ENCODE assay signal across 8 mouse cellular contexts in the genomic region with DNA sequence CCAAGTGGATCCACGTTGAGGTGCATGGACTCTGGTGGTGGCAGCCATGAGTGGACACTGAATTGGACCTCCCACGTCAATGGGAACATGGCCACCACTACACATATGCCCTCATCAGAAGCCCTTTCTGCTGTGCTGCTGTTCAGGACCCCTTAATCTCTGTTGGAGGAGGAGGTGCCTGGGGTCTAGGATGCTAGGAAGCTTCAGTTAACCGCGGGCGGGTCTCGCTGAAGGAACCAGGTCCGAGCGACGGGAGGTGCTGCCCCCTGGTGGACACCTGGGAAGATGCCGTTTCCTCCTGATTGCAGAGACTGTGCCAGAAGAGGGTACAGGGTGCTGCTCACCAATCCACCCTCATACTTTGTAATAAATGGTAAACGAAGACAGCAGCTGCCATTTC. TPM values are rescaled to one million over a fixed set of nuclear protein-coding genes. Genes with fewer than 3 reads are reported as not detected.
A peak's percentile ranks its signal among the peaks of the same experiment; 100 is the strongest.
DNase-seq lines count a peak whose midpoint lies in the region; ATAC-seq and TF ChIP-seq lines count a peak whose summit lies in the region.

No protein-coding gene starts in this region.

- peaks cover 2% of the 10 kb centered on the region for H3K4me1 ChIP-seq in heart, adult 2 months (ENCODE audit: control insufficient read depth, insufficient read depth, low read length)
- peaks cover 9% of the 10 kb centered on the region for H3K4me1 ChIP-seq in bone marrow, adult 2 months (ENCODE audit: control insufficient read depth, insufficient read depth, low read length)
- no peaks in the 10 kb centered on the region for H3K4me1 ChIP-seq in hindbrain, embryonic 14.5 days (replicated peaks; ENCODE audit: control insufficient read depth, insufficient read depth, low read length)
- H3K4me1 ChIP-seq in limb, embryonic 12.5 days (replicated peaks), result peaks cover 16% of the 10 kb centered on the region
- H3K4me1 ChIP-seq in midbrain, embryonic 14.5 days (ENCODE audit: control insufficient read depth, insufficient read depth, low read length), result no peaks in the 10 kb centered on the region

- no peaks in the 10 kb centered on the region for H3K36me3 ChIP-seq in heart, adult 2 months (ENCODE audit: control insufficient read depth, insufficient read depth, low read length)
- no peaks in the 10 kb centered on the region for H3K36me3 ChIP-seq in hindbrain, embryonic 14.5 days (replicated peaks; ENCODE audit: control insufficient read depth, insufficient read depth)
- H3K36me3 ChIP-seq in limb, embryonic 12.5 days, result no peaks in the 10 kb centered on the region
- no peaks in the 10 kb centered on the region for H3K36me3 ChIP-seq in midbrain, embryonic 14.5 days (ENCODE audit: control insufficient read depth, insufficient read depth, low read length)

- H3K9ac ChIP-seq in heart, adult 2 months (ENCODE audit: low read depth, low read length), result no peak overlapping the region
- H3K9ac ChIP-seq in hindbrain, embryonic 14.5 days, result no peak overlapping the region
- no peak overlapping the region for H3K9ac ChIP-seq in limb, embryonic 12.5 days (replicated peaks)
- H3K9ac ChIP-seq in midbrain, embryonic 14.5 days (replicated peaks; ENCODE audit: low read length), result no peak overlapping the region

- no peak overlapping the region for H3K4me3 ChIP-seq in heart, adult 2 months
- no peak overlapping the region for H3K4me3 ChIP-seq in bone marrow, adult 2 months (replicated peaks; ENCODE audit: control insufficient read depth, low read depth, low read length)
- no peak overlapping the region for H3K4me3 ChIP-seq in hindbrain, embryonic 14.5 days (replicated peaks; ENCODE audit: low read length)
- no peak overlapping the region for H3K4me3 ChIP-seq in limb, embryonic 12.5 days (replicated peaks)
- no peak overlapping the region for H3K4me3 ChIP-seq in midbrain, embryonic 14.5 days (replicated peaks; ENCODE audit: low read depth, low read length)

- H3K9me3 ChIP-seq in hindbrain, embryonic 14.5 days (ENCODE audit: control insufficient read depth, low read length), result no peaks in the 10 kb centered on the region
- H3K9me3 ChIP-seq in limb, embryonic 12.5 days, result no peaks in the 10 kb centered on the region
- no peaks in the 10 kb centered on the region for H3K9me3 ChIP-seq in midbrain, embryonic 14.5 days (ENCODE audit: control insufficient read depth, low read length)

- 0 out of 2 replicates have a peak, but pooled peaks have one; percentile 18 for TF ChIP-seq EP300 in heart, adult 2 months (IDR thresholded peaks at IDR 0.05; ENCODE audit: insufficient read depth, low read depth, low read length)

- H3K27me3 ChIP-seq in heart, adult 2 months (ENCODE audit: control insufficient read depth, insufficient read depth, low read length), result no peaks in the 10 kb centered on the region
- no peaks in the 10 kb centered on the region for H3K27me3 ChIP-seq in hindbrain, embryonic 14.5 days (ENCODE audit: control insufficient read depth, insufficient read depth, low read length)
- H3K27me3 ChIP-seq in limb, embryonic 12.5 days, result no peaks in the 10 kb centered on the region
- no peaks in the 10 kb centered on the region for H3K27me3 ChIP-seq in midbrain, embryonic 14.5 days (ENCODE audit: control insufficient read depth, insufficient read depth, low read length)

- no peak for TF ChIP-seq POLR2A in heart, adult 2 months (IDR thresholded peaks at IDR 0.05; ENCODE audit: insufficient read depth, low read depth, low read length)
- TF ChIP-seq POLR2A in bone marrow, adult 2 months (IDR thresholded peaks at IDR 0.05; ENCODE audit: borderline replicate concordance, control insufficient read depth, low read depth, low read length), result no peak

- 0 out of 2 replicates have a peak, but pooled peaks have one; percentile 13 for ATAC-seq in erythroid progenitor cell, adult 5-6 weeks (replicated peaks; ENCODE audit: low FRiP score, poor library complexity, severe bottlenecking)
- ATAC-seq in hindbrain, embryonic 14.5 days (ENCODE audit: low FRiP score), result peak; percentile 55; the same call in 1 of the 2 replicates
- no peak for ATAC-seq in limb, embryonic 12.5 days (ENCODE audit: insufficient number of reproducible peaks, insufficient read depth, low FRiP score, low TSS enrichment, low read depth)
- ATAC-seq in midbrain, embryonic 14.5 days (ENCODE audit: low FRiP score, low TSS enrichment), result peak; percentile 56; the same call in 1 of the 2 replicates

- DNase-seq in heart, adult 2 months, result peak; percentile 57 to 77
- DNase-seq in heart, adult 8-10 months (ENCODE audit: low spot score), result no peak
- peak; percentile 78 for DNase-seq in hindbrain, embryonic 14.5 days (ENCODE audit: low spot score)
- peak; percentile 85 for DNase-seq in midbrain, embryonic 14.5 days
- peak; percentile 81 to 96 for DNase-seq in spleen, postnatal 4 days (ENCODE audit: low spot score in 2 of 2)

- peak overlapping the region; percentile 26 for H3K4me2 ChIP-seq in hindbrain, embryonic 14.5 days (replicated peaks)
- peak overlapping the region; percentile 30 for H3K4me2 ChIP-seq in limb, embryonic 12.5 days
- H3K4me2 ChIP-seq in midbrain, embryonic 14.5 days (ENCODE audit: low read length), result peak overlapping the region; percentile 42

- H3K27ac ChIP-seq in heart, adult 2 months, result no peak overlapping the region
- no peak overlapping the region for H3K27ac ChIP-seq in bone marrow, adult 2 months (ENCODE audit: control insufficient read depth, insufficient read depth, low read depth, low read length, poor library complexity)
- no peak overlapping the region for H3K27ac ChIP-seq in hindbrain, embryonic 14.5 days
- H3K27ac ChIP-seq in limb, embryonic 12.5 days, result no peak overlapping the region
- H3K27ac ChIP-seq in midbrain, embryonic 14.5 days (replicated peaks; ENCODE audit: low read depth, low read length), result no peak overlapping the region

- no peak; the same call in 1 of the 2 replicates for TF ChIP-seq CTCF in heart, adult 2 months (IDR thresholded peaks at IDR 0.05)
- peak; percentile 95 for TF ChIP-seq CTCF in bone marrow, adult 2 months (IDR thresholded peaks at IDR 0.05; ENCODE audit: control insufficient read depth, insufficient read depth, low read length)

- no peaks in the 10 kb centered on the region for H3K79me2 ChIP-seq in heart, adult 2 months (replicated peaks; ENCODE audit: control insufficient read depth, insufficient read depth, low read length)

- intact Hi-C loops in heart, adult 2 months (cut with DNase I), result loop anchor here (1.0 to 5.0 kb wide), 3 partner anchors 21 to 68 kb away; a partner anchor contains a TSS

- 7% methylated on average over 11 of the region's 11 CpGs for WGBS in heart, adult 2 months
- 20% methylated on average over 11 of the region's 11 CpGs for WGBS in bone marrow, adult 2 months
- WGBS in hindbrain, embryonic 14.5 days, result 11% methylated on average over 11 of the region's 11 CpGs
- 8% methylated on average over 11 of the region's 11 CpGs for WGBS in limb, embryonic 12.5 days
- 8% methylated on average over 11 of the region's 11 CpGs for WGBS in midbrain, embryonic 14.5 days

RNA-seq across cellular contexts. Expression of a gene that starts 14.6 kb away (rescaled TPM):
- total RNA-seq in heart, adult 2 months (2021), result 1 to 10 TPM; 5.9 to 6.6 TPM
- 19.2 and 21.4 TPM in 2 replicates for polyA plus RNA-seq in heart, adult 2 months (2012; rRNA removed)
- 1 to 10 TPM; 5.9 to 8.3 (median 8.0) TPM for total RNA-seq in heart, adult 8-10 months (2022)
- polyA plus RNA-seq in bone marrow, adult 2 months (2011; ENCODE audit: insufficient read depth, insufficient read length, low replicate concordance, missing spikeins), result 32.3 and 59.7 TPM in 2 replicates
- 33.9 and 52.0 TPM in 2 replicates for total RNA-seq in erythroid progenitor cell, adult 5-6 weeks (2015; ENCODE audit: low replicate concordance)
- 25.2 and 42.7 TPM in 2 replicates for total RNA-seq in erythroid progenitor cell, adult 5-6 weeks (2017; ENCODE audit: low replicate concordance)
- polyA plus RNA-seq in hindbrain, embryonic 14.5 days (2014; fragmentation: Nextera tagmentation; extraction: Ambion mirVana), result 30.1 and 30.3 TPM in 2 replicates
- polyA plus RNA-seq in limb, embryonic 12.5 days (2016; fragmentation: Nextera tagmentation; extraction: Ambion mirVana), result 22.7 and 25.4 TPM in 2 replicates
- polyA plus RNA-seq in midbrain, embryonic 14.5 days (2014; fragmentation: Nextera tagmentation; extraction: Ambion mirVana), result 32.9 and 33.3 TPM in 2 replicates

RNA-seq across cellular contexts. Expression of a gene that starts 14.8 kb away (rescaled TPM):
- total RNA-seq in heart, adult 2 months (2021), result 1 to 10 TPM in 1 of 2 experiments, under 1 TPM in 1; 0.91 to 1.1 TPM
- 1.2 and 1.9 TPM in 2 replicates for polyA plus RNA-seq in heart, adult 2 months (2012; rRNA removed)
- total RNA-seq in heart, adult 8-10 months (2022), result 1 to 10 TPM in 1 of 4 experiments, under 1 TPM in 3; 0.44 to 1.3 (median 0.69) TPM
- 118 and 180 TPM in 2 replicates for polyA plus RNA-seq in bone marrow, adult 2 months (2011; ENCODE audit: insufficient read depth, insufficient read length, low replicate concordance, missing spikeins)
- total RNA-seq in erythroid progenitor cell, adult 5-6 weeks (2015; ENCODE audit: low replicate concordance), result 237 and 287 TPM in 2 replicates
- total RNA-seq in erythroid progenitor cell, adult 5-6 weeks (2017; ENCODE audit: low replicate concordance), result 417 and 443 TPM in 2 replicates
- 1.7 and 2.8 TPM in 2 replicates for polyA plus RNA-seq in hindbrain, embryonic 14.5 days (2014; fragmentation: Nextera tagmentation; extraction: Ambion mirVana)
- 2.1 and 2.8 TPM in 2 replicates for polyA plus RNA-seq in limb, embryonic 12.5 days (2016; fragmentation: Nextera tagmentation; extraction: Ambion mirVana)
- 0.43 and 0.45 TPM in 2 replicates for polyA plus RNA-seq in midbrain, embryonic 14.5 days (2014; fragmentation: Nextera tagmentation; extraction: Ambion mirVana)

RNA-seq across cellular contexts. Expression of a gene that starts 35.8 kb away (rescaled TPM):
- total RNA-seq in heart, adult 2 months (2021), result not detected
- polyA plus RNA-seq in heart, adult 2 months (2012; rRNA removed), result not detected in 2 replicates
- not detected for total RNA-seq in heart, adult 8-10 months (2022)
- polyA plus RNA-seq in bone marrow, adult 2 months (2011; ENCODE audit: insufficient read depth, insufficient read length, low replicate concordance, missing spikeins), result not detected in 2 replicates
- not detected in 2 replicates for total RNA-seq in erythroid progenitor cell, adult 5-6 weeks (2015; ENCODE audit: low replicate concordance)
- total RNA-seq in erythroid progenitor cell, adult 5-6 weeks (2017; ENCODE audit: low replicate concordance), result not detected in 2 replicates
- not detected in 2 replicates for polyA plus RNA-seq in hindbrain, embryonic 14.5 days (2014; fragmentation: Nextera tagmentation; extraction: Ambion mirVana)
- polyA plus RNA-seq in limb, embryonic 12.5 days (2016; fragmentation: Nextera tagmentation; extraction: Ambion mirVana), result not detected in 2 replicates
- not detected in 2 replicates for polyA plus RNA-seq in midbrain, embryonic 14.5 days (2014; fragmentation: Nextera tagmentation; extraction: Ambion mirVana)

RNA-seq across cellular contexts. Expression of a gene that starts 51.1 kb away (rescaled TPM):
- total RNA-seq in heart, adult 2 months (2021), result not detected
- 0.35 and 0.66 TPM in 2 replicates for polyA plus RNA-seq in heart, adult 2 months (2012; rRNA removed)
- under 1 TPM in 1 of 4 experiments, not detected in 3; 0.50 TPM for total RNA-seq in heart, adult 8-10 months (2022)
- polyA plus RNA-seq in bone marrow, adult 2 months (2011; ENCODE audit: insufficient read depth, insufficient read length, low replicate concordance, missing spikeins), result not detected in 2 replicates
- total RNA-seq in erythroid progenitor cell, adult 5-6 weeks (2015; ENCODE audit: low replicate concordance), result not detected in 2 replicates
- total RNA-seq in erythroid progenitor cell, adult 5-6 weeks (2017; ENCODE audit: low replicate concordance), result not detected in 2 replicates
- polyA plus RNA-seq in hindbrain, embryonic 14.5 days (2014; fragmentation: Nextera tagmentation; extraction: Ambion mirVana), result 0.31 TPM in 1 of 2 replicates, not detected in the other
- polyA plus RNA-seq in limb, embryonic 12.5 days (2016; fragmentation: Nextera tagmentation; extraction: Ambion mirVana), result 0.25 TPM in 1 of 2 replicates, not detected in the other
- not detected in 2 replicates for polyA plus RNA-seq in midbrain, embryonic 14.5 days (2014; fragmentation: Nextera tagmentation; extraction: Ambion mirVana)

Comparison
In these comparisons a context has a peak if more than half of its experiments do, and no peak if none do; other contexts are left out.
1. RNA of a gene that starts 14.8 kb away (polyA plus RNA-seq): 118 to 180 TPM in bone marrow, adult 2 months; 1.7 to 2.8 TPM in hindbrain, embryonic 14.5 days, 2.1 to 2.8 TPM in limb, embryonic 12.5 days, 1.2 to 1.9 TPM in heart, adult 2 months and 0.43 to 0.45 TPM in midbrain, embryonic 14.5 days; every median in the first group is over 10 times any median in the second.
2. Peak in every context shown above with its lines, with median percentiles within 50 percentile points of each other: H3K4me2 ChIP-seq.